Mouse (Mus musculus) stomach, adult 2 months (tissue): ENCODE measurements around the gene Nop9. TPM values are rescaled to one million over a fixed set of nuclear protein-coding genes. Genes with fewer than 3 reads are reported as not detected.

ENCODE experiments used
- polyA plus RNA-seq: library from polyadenylated mRNA; depleted of rRNA; stranded (reverse); fragments of >200 nt; gene quantifications from 2 replicates; pipeline ENCODE4 v1.2.3, GENCODE M21; 2012; rRNA removed

Gene Nop9
- polyA plus RNA-seq: 5.8 and 6.9 TPM in 2 replicates

DNA sequence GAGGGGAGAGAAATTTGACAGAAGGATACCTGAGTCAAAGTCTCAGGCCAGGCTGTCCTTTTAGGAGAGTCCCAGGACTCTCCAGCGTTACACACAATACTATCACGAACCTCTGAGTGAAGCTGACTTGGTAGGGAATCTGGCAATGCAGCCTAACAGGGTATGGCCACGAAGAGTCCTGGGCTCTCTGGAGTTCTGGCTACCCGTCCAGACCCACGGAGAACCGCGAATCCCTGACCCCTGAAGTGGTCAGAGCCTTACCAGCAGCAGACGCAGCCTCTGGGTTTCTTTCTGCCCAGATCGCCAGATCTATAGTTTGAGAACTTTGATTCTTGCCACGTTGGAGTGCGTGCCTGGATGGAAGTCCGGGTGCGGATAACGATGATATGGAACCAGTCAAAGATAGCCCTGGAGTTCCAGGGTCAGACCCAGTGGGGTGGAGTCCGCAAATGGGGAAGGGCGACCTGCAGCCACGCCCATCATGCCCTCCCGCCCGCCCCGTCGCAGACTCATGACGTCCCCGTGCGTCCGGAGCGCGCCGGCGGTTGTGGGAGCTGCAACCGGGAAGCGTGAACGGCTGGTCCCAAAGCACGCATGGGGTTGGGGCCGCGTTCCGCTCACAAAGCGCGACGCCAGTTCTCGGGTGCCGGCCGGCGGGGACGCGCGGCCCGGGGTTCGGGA is at the start of gene Nop9, which contains the start of gene Dhrs1:
Gene Nop9 (plus strand): TSS at position 514 of the 681 bp plus-strand sequence.
Gene Dhrs1 (minus strand): TSS at position 511 of the 681 bp plus-strand sequence.

GRCm38 (mm10) chr14:55713729-55714122 is 31.8 kb upstream of the Nop9 start, which contains the start of gene Tgm1:
Gene Tgm1, minus strand, starts transcription at chr14:55713926.

DNA sequence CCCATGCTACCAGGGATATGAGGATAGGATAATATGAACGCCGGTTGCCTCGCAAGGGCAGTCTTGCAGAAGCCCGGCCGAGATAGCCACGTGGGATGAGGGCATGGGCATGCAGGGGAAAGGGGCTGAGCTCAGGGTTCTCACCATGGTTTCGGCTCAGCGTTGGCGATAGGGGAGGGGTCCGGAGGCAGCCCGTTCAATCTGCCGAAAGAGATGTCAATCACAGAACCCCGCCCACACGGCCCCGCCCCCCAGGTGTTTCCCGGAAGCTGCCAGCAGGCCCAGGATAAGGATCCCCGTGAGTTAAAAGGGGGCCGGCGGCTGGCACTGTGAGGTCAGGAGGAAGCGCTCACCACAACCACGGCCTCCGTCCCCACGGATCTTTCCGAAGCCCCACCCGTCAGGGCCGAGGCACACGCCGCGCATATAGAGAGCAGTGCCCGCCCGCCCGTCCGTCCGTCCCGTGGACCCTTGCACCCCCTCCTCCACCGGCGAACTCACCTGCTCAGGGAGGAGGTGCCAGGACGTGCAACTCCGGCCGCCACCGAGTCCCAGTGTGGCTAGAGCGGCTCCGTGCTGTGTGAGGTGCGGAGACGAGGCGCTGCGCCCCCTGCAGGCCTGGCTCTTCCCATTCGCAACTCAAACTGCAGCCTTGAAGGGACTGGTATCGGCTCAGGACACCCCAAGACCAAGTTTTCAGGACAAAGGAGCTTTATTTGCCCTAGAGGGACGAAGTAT is 23.6 kb upstream of the Nop9 start, which contains the start of gene Rabggta:
Gene Rabggta (minus strand): TSS at position 564 of the 738 bp plus-strand sequence.

DNA sequence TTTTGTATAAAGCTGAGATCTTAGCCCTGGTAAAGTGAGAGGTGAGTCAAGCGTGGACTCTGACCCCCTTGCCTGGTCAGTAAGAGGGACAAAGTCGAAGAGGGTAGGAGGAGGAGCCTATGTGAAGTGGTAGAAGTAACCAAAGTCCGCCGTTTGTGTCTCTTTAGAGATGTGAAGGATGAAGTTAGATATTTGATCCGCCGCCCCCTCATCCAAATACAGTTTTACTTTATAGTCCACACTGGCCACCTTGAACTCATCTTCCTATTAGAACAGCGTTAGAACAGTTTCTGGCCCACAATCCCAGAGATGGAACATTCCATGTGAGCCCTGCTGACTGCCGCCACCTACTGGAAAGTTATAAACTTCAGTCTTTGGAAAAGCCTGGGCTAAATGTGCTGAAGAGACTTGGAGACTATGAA is 12.9 kb downstream of the Nop9 start, which contains the start of gene Cideb:
Gene Cideb (minus strand): TSS at position 96 of the 422 bp plus-strand sequence.

GRCm38 (mm10) chr14:55761163-55761562 is 15.7 kb downstream of the Nop9 start, which contains the start of gene Ltb4r2:
Gene Ltb4r2, plus strand, starts transcription at chr14:55761428.

DNA sequence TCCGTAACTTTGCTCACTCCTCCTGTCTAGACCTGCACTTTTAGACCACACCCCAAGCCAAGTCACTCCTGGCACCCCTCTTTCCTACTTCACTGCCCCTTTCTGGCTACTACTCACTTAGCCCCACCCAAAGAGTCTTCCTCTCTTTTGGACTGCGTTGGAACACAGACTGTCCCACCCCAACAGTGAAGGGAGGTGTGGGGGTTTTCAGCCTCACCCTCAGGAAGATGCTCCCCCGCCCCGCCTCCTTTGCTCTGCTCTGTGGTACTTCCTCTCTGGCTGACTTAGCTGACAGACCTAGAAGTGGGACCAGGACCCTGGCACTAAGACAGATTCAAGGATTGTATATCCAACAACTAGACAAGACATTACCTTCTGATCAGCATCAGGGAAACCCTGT is 20.2 kb downstream of the Nop9 start, which contains the start of gene Ltb4r1:
Gene Ltb4r1 (plus strand): TSS at position 267 of the 400 bp plus-strand sequence.

GRCm38 (mm10) chr14:55783958-55784235 is 38.4 kb downstream of the Nop9 start, which contains the start of gene Adcy4:
Gene Adcy4, minus strand, starts transcription at chr14:55784095.

GRCm38 (mm10) chr14:55788256-55789050 is 43.0 kb downstream of the Nop9 start, which contains the start of gene Ripk3:
Gene Ripk3, minus strand, starts transcription at chr14:55788865.

Other genes starting within 250 kb of the Nop9 start
- gene Cpne6, start 235.2 kb upstream of the Nop9 start, polyA plus RNA-seq: 0.02 and 0.04 TPM in 2 replicates
- not detected in 2 replicates for gene Nrl, start 220.7 kb upstream of the Nop9 start, polyA plus RNA-seq
- 9.6 and 12.0 TPM in 2 replicates for gene Pck2, start 205.4 kb upstream of the Nop9 start, polyA plus RNA-seq
- gene Dcaf11, start 185.7 kb upstream of the Nop9 start, polyA plus RNA-seq: 34.1 and 39.6 TPM in 2 replicates
- gene A730061H03Rik, start 185.3 kb upstream of the Nop9 start, polyA plus RNA-seq: 0.36 and 0.43 TPM in 2 replicates
- 5.4 and 7.6 TPM in 2 replicates for gene Fitm1, start 170.1 kb upstream of the Nop9 start, polyA plus RNA-seq
- gene Psme1, start 167.6 kb upstream of the Nop9 start, polyA plus RNA-seq: 18.6 and 20.4 TPM in 2 replicates
- gene Emc9, start 160.4 kb upstream of the Nop9 start, polyA plus RNA-seq: 8.2 and 12.0 TPM in 2 replicates
- gene Psme2, start 154.6 kb upstream of the Nop9 start, polyA plus RNA-seq: 20.5 and 26.3 TPM in 2 replicates
- gene Rnf31, start 154.0 kb upstream of the Nop9 start, polyA plus RNA-seq: 14.6 and 15.8 TPM in 2 replicates
- 20.0 and 20.2 TPM in 2 replicates for gene Irf9, start 142.1 kb upstream of the Nop9 start, polyA plus RNA-seq
- 4.1 and 5.4 TPM in 2 replicates for gene Rec8, start 127.7 kb upstream of the Nop9 start, polyA plus RNA-seq
- 31.9 and 34.9 TPM in 2 replicates for gene Ipo4, start 109.7 kb upstream of the Nop9 start, polyA plus RNA-seq
- 8.5 and 8.6 TPM in 2 replicates for gene Gm49378, start 107.8 kb upstream of the Nop9 start, polyA plus RNA-seq
- gene Tm9sf1, start 101.9 kb upstream of the Nop9 start, polyA plus RNA-seq: 55.0 and 58.0 TPM in 2 replicates
- gene Tssk4, start 95.5 kb upstream of the Nop9 start, polyA plus RNA-seq: 0.38 and 0.49 TPM in 2 replicates
- gene Mdp1, start 85.2 kb upstream of the Nop9 start, polyA plus RNA-seq: 6.8 and 7.4 TPM in 2 replicates
- 3.7 and 4.7 TPM in 2 replicates for gene Gmpr2, start 73.8 kb upstream of the Nop9 start, polyA plus RNA-seq
- 167 and 187 TPM in 2 replicates for gene Nedd8, start 73.6 kb upstream of the Nop9 start, polyA plus RNA-seq
- 3.1 and 4.4 TPM in 2 replicates for gene Tinf2, start 63.9 kb upstream of the Nop9 start, polyA plus RNA-seq
- 29.4 and 45.8 TPM in 2 replicates for gene Tgm1, start 31.8 kb upstream of the Nop9 start, polyA plus RNA-seq
- gene Rabggta, start 23.4 kb upstream of the Nop9 start, polyA plus RNA-seq: 24.3 and 27.3 TPM in 2 replicates
- gene Dhrs1, start within 50 bp of the Nop9 start, polyA plus RNA-seq: 50.3 and 51.5 TPM in 2 replicates
- 16.4 and 17.4 TPM in 2 replicates for gene Cideb, start 12.8 kb downstream of the Nop9 start, polyA plus RNA-seq
- 5.8 and 10.2 TPM in 2 replicates for gene Ltb4r2, start 15.7 kb downstream of the Nop9 start, polyA plus RNA-seq
- 5.6 and 10.4 TPM in 2 replicates for gene Ltb4r1, start 20.3 kb downstream of the Nop9 start, polyA plus RNA-seq
- gene Adcy4, start 38.4 kb downstream of the Nop9 start, polyA plus RNA-seq: 8.0 and 9.3 TPM in 2 replicates
- gene Ripk3, start 43.2 kb downstream of the Nop9 start, polyA plus RNA-seq: 16.6 and 17.9 TPM in 2 replicates
- gene Nfatc4, start 77.5 kb downstream of the Nop9 start, polyA plus RNA-seq: 13.1 and 15.8 TPM in 2 replicates
- 1.7 and 2.3 TPM in 2 replicates for gene Nynrin, start 108.3 kb downstream of the Nop9 start, polyA plus RNA-seq
- gene Cbln3, start 138.7 kb downstream of the Nop9 start, polyA plus RNA-seq: 0.11 and 0.34 TPM in 2 replicates
- 13.9 and 14.7 TPM in 2 replicates for gene Khnyn, start 139.3 kb downstream of the Nop9 start, polyA plus RNA-seq
- gene Sdr39u1, start 154.6 kb downstream of the Nop9 start, polyA plus RNA-seq: 17.2 and 19.5 TPM in 2 replicates
- gene Cma1, start 199.0 kb downstream of the Nop9 start, polyA plus RNA-seq: 1.3 and 3.1 TPM in 2 replicates
- not detected in 2 replicates for gene Cma2, start 205.3 kb downstream of the Nop9 start, polyA plus RNA-seq